Mouse (Mus musculus) common myeloid progenitor, adult 5-6 weeks (primary cell): ENCODE results near the gene Cdh18. TPM values are rescaled to one million over a fixed set of nuclear protein-coding genes. Genes with fewer than 3 reads are reported as not detected.

Experiments used
- ATAC-seq: replicated peaks from 2 replicates; pipeline ENCODE4 v1.8.0; 2016; ENCODE audit warnings: low read depth, mild to moderate bottlenecking, moderate TSS enrichment, inconsistent platforms; ENCODE audit not compliant: poor library complexity, severe bottlenecking
- total RNA-seq: library from RNA; stranded (forward); fragments of 200-1000, 187-1606 nt; gene quantifications from 2 replicates; pipeline ENCODE4 v1.2.3, GENCODE M21; 2017

The Cdh18 gene
- total RNA-seq, 1 experiment from 2014 or later: not detected

- ATAC-seq: no peak
Measured at GRCm38 (mm10) chr15:23416450-23417080, 867.7 kb downstream of the Cdh18 start.

- no peak for ATAC-seq
Measured at GRCm38 (mm10) chr15:23418158-23418557, 869.3 kb downstream of the Cdh18 start.

- ATAC-seq: no peak
Measured at GRCm38 (mm10) chr15:23420010-23420409, 871.2 kb downstream of the Cdh18 start.

GRCm38 (mm10) chr15:23430021-23430420, 881.2 kb downstream of the Cdh18 start:
- ATAC-seq: no peak

- ATAC-seq: no peak
Measured at GRCm38 (mm10) chr15:23448542-23448941, 899.7 kb downstream of the Cdh18 start.

GRCm38 (mm10) chr15:23452098-23452625, 903.3 kb downstream of the Cdh18 start:
- no peak for ATAC-seq

GRCm38 (mm10) chr15:23453331-23453730, 904.5 kb downstream of the Cdh18 start:
- ATAC-seq: no peak

- ATAC-seq: no peak
Measured at GRCm38 (mm10) chr15:23455344-23455743, 906.5 kb downstream of the Cdh18 start.

- ATAC-seq: no peak
Measured at GRCm38 (mm10) chr15:23457401-23457800, 908.6 kb downstream of the Cdh18 start.

- ATAC-seq: no peak
Measured at GRCm38 (mm10) chr15:23470527-23471475, 922.0 kb downstream of the Cdh18 start.

- ATAC-seq: no peak
Measured at GRCm38 (mm10) chr15:23486306-23486705, 937.5 kb downstream of the Cdh18 start.

- no peak for ATAC-seq
Measured at GRCm38 (mm10) chr15:23506480-23506879, 957.7 kb downstream of the Cdh18 start.

- ATAC-seq: no peak
Measured at GRCm38 (mm10) chr15:23509694-23510093, 960.9 kb downstream of the Cdh18 start.

- no peak for ATAC-seq
Measured at GRCm38 (mm10) chr15:23515786-23516185, 967.0 kb downstream of the Cdh18 start.

GRCm38 (mm10) chr15:23518079-23518478, 969.3 kb downstream of the Cdh18 start:
- ATAC-seq: no peak
